Mouse (Mus musculus) T-helper 1 cell (primary cell): ENCODE results near the gene Insm1.

Experiments
- in situ Hi-C: fragments of 300-600 bp; cut with MboI, MseI; formaldehyde crosslinking; loops from one replicate; pipeline ENCODE4 v1.15.1; 2025; ENCODE audit warnings: high pct_unique_total_duplicates

Gene Insm1

DNA sequence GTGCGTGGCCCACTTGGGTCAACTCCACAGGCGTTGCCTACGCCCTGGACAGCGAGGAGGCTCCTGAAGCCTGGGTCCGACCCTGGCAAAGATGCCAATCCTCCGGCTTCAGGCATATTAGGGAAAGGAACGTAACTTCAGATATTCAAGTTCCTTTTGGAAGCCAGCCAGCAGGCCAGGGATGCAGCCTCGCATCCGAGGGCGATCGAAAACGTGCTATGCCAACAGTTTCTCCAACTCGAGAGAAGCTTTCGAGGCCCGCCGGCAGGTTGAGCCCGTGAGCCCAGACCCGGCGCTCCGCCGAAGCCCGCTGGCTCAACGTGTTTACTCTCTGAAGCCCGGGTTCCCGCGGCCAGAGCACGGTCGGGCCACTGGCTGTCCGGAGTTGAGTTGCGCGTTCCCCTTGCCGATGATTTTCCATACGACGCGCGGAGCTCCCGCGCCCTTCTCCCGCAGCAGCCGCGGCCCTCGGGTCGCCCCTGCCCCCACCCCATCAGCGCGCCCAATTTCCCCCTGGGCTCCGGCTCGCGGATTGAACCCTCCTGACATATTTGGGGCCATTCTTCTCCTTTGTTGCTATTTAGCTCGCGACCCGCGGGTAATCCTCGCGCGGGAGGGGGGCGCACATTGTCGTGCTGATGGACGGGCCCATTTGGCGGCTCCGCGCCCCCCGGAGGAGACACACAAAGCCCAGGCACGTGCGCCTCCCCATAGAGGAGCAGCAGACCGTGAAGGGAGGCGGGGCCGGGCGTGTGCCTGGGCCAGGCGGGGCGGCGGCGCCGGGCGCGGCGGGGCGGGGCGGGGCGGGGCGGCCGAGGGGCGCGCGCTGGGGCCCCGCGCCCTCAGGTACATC, at the start of gene Insm1:
Gene Insm1 (plus strand): TSS at position 846 of the 853 bp plus-strand sequence.
- in situ Hi-C loops, result loop anchor here (25.0 kb wide), 1 partner anchor 966 kb away; the partner anchor contains the start of gene Nkx2-2

DNA sequence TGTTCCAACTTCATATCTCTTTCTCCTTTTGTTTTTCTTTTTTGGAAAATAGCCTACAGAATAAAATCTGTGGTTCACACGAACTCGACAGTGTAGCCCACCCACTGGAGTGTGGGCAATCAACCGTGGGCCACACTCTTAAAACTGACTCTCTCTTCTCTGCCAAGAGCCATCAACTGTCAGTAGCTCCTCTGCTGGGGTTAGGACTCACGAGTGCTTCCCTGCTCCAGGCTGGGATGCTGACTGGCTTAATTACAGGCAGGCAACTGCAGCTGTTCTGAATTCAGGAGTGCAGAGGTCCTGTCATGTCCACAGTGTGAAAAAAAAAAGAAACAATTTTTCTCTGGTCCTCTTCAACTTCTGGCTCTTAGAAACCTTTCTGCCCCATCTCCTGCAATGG, 49.6 kb upstream of the Insm1 start:
- in situ Hi-C loops, result loop anchor here (25.0 kb wide), 1 partner anchor 785 kb away; no protein-coding TSS in a partner anchor

DNA sequence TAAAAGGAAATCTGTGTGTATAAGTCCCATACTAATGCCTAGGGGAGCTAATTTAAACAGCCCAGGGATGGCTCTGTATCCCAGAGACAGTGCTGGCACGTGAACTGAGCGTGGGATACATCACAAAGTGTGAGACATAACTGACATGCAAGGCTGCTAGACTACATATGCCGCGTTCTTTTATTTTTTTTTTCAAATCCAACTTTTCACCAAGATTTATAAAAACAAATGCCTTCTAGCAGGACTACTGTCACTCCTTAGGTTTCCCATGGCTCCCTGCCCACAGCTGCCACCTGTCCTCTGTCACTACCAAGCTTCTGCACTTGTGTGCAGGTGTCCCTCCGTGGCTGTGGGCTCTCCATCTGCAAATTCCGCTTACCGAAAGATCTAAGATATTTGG, 47.5 kb upstream of the Insm1 start:
- in situ Hi-C loops, result loop anchor here (25.0 kb wide), 1 partner anchor 787 kb away; no protein-coding TSS in a partner anchor

DNA sequence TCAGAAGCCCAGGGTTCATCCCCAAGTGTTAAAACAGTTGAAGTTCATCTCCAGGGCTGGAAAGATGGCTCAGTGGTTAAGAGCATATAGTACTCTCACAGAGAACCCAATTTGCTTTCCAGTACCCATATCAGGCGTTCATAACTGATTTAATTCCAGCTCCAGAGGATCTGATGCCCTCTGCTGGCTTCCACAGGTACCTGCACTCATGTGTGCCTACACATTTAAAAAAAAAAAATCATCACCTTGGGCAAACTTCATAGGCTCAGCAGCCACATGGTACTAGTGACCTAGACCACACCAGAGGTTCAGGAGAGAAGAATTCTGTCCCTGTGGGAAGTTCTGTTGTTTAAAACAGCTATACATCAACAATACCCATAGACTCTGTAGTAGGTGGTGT, 43.0 kb upstream of the Insm1 start:
- in situ Hi-C loops, result no loop called here

DNA sequence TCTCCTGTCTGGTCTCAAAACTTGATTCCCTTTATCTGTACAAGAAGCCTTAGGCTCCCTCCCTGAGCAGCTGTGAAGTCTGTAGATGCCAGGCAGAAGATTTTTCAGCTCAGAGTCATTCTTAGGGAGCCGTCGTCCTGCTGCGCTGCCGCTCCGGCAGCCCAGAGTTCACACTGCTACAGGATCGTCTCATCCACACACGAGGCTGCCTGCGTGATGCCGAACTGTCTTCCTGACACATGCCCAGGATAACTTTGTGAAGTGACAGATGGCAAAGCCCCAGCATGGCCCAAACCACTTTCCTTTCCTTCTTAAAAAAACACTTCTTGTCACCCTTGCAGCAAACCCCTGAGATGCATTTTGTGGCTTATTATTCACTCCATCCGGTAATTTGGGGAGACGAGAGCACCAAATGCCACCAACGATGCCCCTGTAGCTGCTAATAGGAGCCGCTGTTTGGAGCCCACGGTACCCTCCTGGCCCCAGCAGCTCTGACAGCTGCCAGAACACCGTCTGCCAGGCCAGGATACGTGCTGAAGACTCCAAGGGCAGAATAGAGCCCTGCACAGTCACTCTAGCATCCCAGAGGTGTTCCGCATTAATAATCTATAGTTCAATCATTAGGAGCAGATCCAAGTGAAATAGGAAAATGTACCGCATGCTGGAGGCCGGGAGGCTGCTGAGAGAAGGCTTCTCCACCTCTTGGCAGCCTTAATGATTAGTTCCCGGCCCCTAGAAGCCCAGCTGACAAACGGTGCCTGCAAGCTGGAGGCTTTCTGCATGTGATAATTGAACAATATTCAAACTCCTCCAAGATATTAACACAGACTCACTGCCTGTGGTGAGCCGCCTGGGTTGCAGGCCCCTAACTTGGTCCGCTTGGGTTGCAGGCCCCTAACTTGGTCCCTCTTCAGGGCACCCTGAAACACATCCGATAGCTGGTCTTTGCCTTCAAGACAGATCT, 37.6 kb upstream of the Insm1 start:
- in situ Hi-C loops, result no loop called here

DNA sequence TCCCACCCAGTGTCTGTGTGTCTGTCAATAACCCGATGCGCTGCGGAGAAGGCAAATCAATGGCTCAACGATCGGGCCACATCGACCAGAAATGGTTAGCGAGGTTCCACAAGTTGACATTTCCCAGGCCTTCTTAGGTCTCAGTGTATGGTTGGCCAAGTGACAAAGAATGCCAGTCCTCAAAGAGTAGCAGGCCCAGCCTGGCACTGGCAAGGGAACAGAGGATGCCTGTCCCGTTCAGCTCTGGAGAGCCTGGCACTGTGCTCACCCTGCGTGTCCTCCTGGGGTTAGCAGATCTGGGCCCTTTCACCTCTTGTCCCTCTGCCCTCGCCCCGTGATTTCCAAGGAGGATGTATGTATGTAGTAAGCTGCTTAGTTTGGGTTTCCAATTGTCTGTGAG, 25.6 kb upstream of the Insm1 start:
- in situ Hi-C loops, result no loop called here

DNA sequence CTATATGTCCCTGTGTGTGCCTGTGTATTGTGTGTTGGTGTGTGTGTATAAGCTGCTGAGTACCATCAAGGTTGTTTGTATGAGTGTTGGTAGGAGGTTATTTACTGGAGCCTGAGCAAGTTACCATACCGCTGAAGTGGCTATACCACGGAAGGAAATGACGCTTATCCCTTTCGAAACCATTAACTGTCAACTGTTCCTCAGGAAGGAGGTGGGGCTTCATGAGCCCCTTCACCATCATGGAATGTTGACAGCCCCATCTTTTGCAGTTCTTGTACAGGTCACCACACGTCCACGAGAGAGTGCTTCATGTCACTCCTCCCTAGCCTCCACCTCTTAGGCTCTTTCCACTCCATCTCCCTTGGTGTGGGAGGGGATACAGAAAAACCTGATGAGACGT, 23.8 kb upstream of the Insm1 start:
- in situ Hi-C loops, result no loop called here

DNA sequence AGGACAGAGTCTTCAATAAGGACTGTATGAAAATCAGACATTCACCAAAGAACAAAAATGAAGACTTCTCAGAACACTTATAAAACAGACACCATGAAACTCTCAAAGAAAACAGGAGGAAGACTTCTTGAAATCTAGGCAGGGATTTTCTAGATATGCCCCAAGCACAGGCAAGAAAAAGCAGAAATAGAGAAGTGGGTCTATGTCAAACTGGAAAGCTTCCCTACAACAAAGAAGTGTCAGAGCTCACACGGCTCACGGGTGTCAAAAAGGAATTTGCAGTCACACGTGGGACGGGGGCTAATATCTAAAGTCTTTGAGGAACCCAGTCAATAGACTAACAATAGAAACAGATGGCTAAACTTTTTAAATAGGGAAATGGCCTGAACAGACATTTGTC, 10.8 kb upstream of the Insm1 start:
- in situ Hi-C loops, result loop anchor here (25.0 kb wide), 1 partner anchor 976 kb away; the partner anchor contains the start of gene Nkx2-2

DNA sequence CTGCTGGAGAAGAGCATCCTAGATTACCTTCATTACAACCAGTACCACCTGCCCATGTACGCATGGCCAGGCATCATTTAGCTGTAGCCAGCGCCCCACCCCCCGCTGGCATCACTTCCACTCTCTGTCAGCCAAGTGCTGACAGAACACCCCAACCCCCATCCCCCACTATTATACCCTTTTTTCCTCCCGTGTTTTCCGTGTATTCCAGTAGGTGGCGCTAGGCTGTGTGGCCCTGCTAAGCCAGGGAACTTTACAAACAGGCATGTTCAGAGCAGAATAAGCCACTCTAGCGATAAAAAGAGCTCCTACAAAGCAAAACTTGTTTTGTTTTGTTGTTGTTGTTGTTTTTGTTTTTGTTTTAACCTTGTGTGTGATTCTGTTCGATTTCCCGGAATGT, 7.0 kb upstream of the Insm1 start:
- in situ Hi-C loops, result loop anchor here (25.0 kb wide), 1 partner anchor 973 kb away; the partner anchor contains the start of gene Nkx2-2

DNA sequence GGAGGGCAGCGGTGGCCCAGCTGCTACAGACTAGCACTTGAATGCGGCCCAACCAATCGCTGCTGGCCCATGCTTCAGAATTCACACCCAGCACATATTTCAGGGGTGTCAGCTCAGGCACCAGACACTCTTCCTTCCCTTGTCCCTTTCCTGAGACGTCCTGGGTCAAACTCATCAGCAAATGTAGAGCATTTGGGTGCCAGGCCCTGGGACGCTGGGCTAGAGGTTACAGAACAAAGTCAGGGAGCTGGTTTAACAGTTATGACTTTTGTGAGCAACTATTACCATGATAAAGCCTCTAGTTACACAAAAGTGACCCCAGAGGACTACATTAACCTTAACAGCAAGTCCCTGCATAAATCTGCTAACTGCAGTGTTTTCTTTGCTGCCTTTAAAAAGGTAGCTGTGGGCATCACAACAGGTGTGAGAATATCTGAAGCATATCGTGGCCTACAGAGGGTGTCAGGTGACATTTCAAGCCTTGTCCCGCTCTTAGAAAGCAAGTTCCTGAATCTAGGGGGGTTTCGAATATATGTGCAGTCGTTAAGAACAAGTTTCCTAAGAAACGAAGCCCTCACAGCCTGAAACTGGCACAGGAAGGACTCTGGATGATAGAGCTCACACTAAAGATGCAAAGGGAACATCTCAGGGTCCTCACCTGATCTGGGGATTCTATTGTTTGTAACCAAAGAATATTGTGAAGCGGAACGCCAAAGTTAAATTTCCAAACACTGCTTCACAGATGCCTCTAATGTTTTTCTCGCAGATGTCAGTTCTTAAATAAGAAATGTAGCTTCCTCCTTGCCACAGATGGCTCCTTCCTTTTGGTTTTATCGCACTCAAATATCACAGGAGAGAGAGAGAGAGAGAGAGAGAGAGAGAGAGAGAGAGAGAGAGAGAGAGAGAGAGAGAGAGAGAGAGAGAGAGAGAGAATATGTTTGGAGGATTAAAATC, 5.3 kb upstream of the Insm1 start:
- in situ Hi-C loops, result loop anchor here (25.0 kb wide), 1 partner anchor 971 kb away; the partner anchor contains the start of gene Nkx2-2

DNA sequence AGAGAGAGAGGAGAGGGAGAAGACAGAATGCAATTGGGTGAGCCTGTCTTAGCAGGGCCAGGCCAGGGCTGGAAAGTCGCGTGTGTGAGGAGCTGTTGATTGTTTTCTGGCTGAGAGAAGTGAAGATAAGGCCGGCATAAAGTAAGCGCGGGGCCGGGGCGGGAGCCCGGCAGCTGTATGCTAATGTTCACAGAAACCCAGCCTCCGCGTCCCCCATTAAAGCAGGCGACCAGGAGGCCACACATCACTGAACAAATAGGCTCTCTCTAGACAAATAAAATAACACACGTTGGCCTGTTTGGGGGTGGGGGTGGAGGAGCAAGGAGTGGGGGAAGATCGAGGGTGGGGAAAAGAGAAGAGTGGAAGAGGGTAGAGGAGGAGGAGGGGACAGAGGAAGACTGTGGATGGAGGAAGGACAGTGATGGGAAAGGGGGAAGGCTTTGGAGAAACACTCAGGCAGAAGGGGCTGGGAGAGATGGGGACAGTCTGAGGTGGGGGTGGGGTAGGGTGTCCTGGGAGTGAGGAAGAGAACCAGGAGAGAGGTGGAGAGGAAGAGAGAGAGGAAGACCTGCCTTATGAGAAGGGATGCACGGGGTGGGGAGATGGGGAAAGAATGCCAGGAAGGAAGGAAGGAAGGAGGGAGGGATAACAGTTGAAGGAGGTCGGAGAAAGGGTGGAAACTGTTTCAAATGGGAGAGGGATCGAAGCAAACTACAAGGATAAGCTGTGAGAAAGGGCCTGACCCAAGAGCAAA, 4.3 kb upstream of the Insm1 start:
- in situ Hi-C loops, result loop anchor here (25.0 kb wide), 1 partner anchor 970 kb away; the partner anchor contains the start of gene Nkx2-2

DNA sequence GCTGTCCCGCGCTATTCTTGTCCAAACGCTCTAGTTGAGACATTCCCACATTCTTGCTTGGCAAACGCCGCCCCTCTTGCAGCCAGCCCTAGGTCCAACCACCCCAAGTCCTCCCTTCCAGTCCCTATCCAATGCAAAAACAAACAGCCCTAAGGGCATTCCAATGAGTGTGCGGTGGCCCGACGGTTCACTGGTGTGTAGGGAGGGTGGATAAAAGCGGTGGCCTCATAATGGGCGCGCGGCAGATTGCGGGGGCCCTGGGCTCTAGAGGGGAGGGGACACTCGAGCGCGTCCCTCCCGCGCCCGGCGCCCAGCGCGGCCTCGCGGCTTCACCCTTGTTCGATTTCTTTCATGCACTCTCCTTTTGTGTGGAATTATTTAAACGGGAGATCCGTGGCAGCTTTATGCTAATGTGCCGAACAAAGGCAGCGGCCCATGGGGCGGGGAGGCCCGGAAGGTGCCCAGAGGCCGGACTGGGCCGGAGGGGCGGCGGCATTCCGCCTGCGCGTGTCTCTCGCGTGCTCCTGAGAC, 3.5 kb upstream of the Insm1 start:
- in situ Hi-C loops, result loop anchor here (25.0 kb wide), 1 partner anchor 969 kb away; the partner anchor contains the start of gene Nkx2-2

DNA sequence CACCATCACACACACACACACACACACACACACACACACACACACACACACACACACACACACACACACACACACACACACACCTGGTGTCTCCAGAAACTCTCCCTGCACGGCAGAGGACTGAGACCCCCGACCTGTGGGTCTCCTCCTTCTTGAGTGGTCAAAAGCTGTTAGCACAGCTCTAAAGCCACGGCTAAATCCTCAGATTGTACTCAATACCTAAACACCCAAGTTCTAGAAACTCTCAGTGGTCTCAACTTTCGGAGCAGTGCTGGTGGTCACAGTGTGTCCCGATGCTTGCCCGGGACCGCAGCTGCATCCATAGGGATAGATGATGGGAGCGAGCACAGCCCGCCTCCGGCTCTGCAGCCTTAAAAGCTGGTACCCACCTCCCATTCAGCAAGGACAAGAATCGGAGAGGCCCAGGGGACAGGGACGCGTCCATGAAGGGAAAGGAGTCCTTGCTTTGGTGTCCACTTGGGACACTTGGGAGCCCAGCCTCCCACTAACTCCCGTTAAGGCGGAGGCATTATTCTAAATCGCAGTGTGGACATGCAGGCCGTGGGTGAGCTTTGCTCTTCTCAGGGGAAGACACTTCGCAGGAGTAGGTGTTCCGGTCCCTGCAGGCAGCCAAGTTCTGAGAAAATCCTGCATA, 2.7 kb upstream of the Insm1 start:
- in situ Hi-C loops, result loop anchor here (25.0 kb wide), 1 partner anchor 968 kb away; the partner anchor contains the start of gene Nkx2-2

DNA sequence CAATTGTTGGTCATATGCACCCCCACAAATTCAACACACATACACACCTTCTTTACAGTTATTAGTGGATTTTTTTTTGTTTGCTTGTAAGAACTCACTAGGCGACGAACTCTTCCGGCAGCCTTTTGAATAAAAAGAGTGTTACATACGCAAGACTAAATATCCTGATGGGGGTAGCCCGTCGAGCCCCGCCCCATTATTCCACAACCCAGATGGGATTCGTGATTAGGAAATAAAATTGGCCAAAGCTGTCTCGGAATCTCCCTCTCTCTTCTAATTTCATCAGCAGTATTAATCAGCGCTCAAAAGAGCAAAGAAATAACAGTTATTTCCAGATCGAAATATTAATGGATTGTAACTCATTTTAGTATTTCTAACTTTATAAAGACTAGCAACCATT, 1.9 kb upstream of the Insm1 start:
- in situ Hi-C loops, result loop anchor here (25.0 kb wide), 1 partner anchor 968 kb away; the partner anchor contains the start of gene Nkx2-2

DNA sequence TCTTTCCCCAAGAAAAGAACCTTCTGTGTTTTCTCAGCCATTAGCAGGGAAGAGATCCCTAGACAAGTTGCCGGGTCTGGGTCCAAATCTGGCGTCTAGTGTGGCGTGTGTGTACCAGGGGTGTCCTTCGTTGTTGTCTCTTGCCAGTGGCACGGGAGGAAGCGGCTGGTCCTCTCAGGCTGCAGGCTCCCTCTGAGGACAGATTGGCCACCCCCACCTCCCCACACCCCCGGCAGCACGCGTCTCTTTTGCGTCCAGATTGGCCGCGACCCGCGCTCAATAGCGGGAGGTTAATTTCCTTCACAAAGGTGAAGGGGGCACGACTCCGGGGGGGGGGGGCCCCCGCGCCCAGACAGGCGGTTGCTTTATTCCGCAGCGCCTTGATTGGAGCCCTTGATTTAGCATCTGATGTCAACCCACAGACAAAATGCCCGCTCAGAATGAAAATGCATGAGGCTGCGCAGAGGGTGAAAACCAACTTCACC, 1.1 kb upstream of the Insm1 start:
- in situ Hi-C loops, result loop anchor here (25.0 kb wide), 1 partner anchor 967 kb away; the partner anchor contains the start of gene Nkx2-2

DNA sequence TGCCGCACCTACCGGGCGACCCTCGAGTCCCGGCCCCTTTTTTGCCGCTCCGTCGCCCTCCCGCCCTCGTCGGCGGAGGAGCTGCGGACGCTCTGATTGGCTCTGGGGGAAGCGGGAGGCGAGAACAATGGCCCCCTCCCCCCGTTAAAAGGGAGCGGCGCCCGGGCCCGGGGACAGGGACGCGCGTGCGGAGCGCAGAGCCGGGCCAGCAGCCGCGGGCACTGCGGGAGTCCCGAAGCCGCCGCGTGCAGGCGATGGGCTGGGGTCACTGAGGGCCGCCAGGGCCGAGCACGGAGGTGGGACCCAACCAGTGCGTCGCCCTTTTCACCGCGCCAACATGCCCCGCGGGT, 183 bp downstream of the Insm1 start:
- in situ Hi-C loops, result loop anchor here (25.0 kb wide), 1 partner anchor 965 kb away; the partner anchor contains the start of gene Nkx2-2

DNA sequence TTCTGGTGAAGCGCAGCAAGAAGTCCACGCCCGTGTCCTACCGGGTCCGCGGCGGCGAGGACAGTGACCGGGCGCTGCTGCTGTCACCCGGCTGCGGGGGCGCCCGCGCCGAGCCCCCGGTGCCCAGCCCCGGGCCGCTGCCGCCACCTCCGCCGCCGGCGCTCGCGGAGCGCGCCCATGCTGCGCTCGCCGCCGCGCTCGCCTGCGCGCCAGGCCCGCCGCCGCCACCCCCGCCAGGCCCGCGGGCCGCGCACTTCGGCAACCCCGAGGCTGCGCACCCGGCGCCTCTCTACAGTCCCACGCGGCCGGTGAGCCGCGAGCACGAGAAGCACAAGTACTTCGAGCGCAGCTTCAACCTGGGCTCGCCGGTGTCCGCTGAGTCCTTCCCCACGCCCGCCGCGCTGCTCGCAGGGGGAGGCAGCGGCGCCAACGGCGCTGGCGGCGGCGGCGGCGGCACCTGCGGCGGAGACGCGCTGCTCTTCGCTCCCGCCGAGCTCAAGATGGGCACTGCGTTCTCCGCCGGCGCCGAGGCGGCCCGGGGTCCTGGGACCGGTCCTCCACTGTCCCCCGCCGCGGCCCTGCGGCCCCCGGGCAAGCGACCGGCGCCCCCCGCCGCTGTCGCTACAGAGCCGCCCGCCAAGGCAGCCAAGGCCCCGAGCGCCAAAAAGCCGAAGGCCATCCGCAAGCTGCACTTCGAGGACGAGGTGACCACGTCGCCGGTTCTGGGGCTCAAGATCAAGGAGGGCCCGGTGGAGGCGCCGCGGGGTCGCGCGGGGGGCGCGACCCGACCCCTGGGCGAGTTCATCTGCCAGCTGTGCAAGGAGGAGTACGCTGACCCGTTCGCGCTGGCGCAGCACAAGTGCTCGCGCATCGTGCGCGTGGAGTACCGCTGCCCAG, 806 bp downstream of the Insm1 start:
- in situ Hi-C loops, result loop anchor here (25.0 kb wide), 1 partner anchor 965 kb away; the partner anchor contains the start of gene Nkx2-2
